Mouse (Mus musculus) heart, embryonic 13.5 days (tissue): ENCODE measurements at regions not wholly inside any gene's neighbourhood (a gene's known extent, or its start where the extent isn't known, plus 50 kb on each side); places are given as distances from the start of the nearest gene placed in this dataset.

Experiments used
- ATAC-seq: fragments of 200-750 bp; cut with Nextera tagmentation; 2 replicates; pipeline ENCODE4 v1.8.0; 2017; ENCODE audit warnings: moderate TSS enrichment; ENCODE audit not compliant: insufficient number of reproducible peaks, low FRiP score, low TSS enrichment; ENCODE audit errors: extremely low read depth
- H3K27ac ChIP-seq: fragments of 300-500 bp; sonication (generic); replicated peaks from 2 replicates; pipeline ENCODE4 v1.5.1; 2015; ENCODE audit warnings: moderate library complexity, mild to moderate bottlenecking, inconsistent platforms
- H3K27me3 ChIP-seq: fragments of 300-500 bp; sonication (generic); replicated peaks from 2 replicates; pipeline ENCODE4 v1.6.1; 2015; ENCODE audit warnings: mild to moderate bottlenecking, inconsistent platforms
- H3K36me3 ChIP-seq: fragments of 300-500 bp; sonication (generic); 2 replicates; pipeline ENCODE4 v1.6.1; 2015; ENCODE audit warnings: mild to moderate bottlenecking, inconsistent platforms
- H3K4me1 ChIP-seq: fragments of 300-500 bp; sonication (generic); 2 replicates; pipeline ENCODE4 v1.6.1; 2015; ENCODE audit warnings: inconsistent platforms
- H3K4me2 ChIP-seq: fragments of 300-500 bp; sonication (generic); 2 replicates; pipeline ENCODE4 v1.6.1; 2015; ENCODE audit warnings: inconsistent platforms, mild to moderate bottlenecking, moderate library complexity
- H3K4me3 ChIP-seq: fragments of 300-500 bp; sonication (generic); 2 replicates; pipeline ENCODE4 v1.5.1; 2015; ENCODE audit warnings: moderate library complexity, mild to moderate bottlenecking, inconsistent platforms
- H3K9ac ChIP-seq: fragments of 300-500 bp; sonication (generic); 2 replicates; pipeline ENCODE4 v1.6.1; 2015; ENCODE audit warnings: inconsistent platforms, mild to moderate bottlenecking, moderate library complexity
- H3K9me3 ChIP-seq: fragments of 300-500 bp; sonication (generic); 2 replicates; pipeline ENCODE4 v1.6.1; 2016; ENCODE audit warnings: inconsistent platforms
- WGBS: fragments of 180-500 bp; shearing (Covaris S2); methylation state at CpG from one replicate; pipeline ENCODE4 v1.1.7; 2015; ENCODE audit warnings: mixed read lengths; 5-methylcytosine and 5-hydroxymethylcytosine counted together

DNA sequence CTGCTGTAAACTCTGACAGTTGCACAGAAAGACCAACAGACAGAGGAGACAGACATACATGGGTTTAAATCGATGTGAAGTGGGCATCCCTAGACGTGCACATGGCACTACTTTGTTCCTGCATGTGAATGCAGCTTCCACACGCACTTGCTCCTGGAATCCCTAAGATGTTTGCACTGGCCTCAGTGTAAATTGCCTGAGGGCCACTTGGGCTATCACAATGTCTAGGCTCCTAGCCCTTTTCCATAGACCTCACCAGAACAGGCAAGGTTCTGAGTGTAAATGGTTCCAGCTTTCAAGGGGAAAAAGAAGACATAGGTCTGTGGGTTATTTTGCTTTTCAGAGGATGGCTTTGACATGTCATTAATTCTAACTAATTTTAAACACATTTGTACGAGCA lies 198.4 kb upstream of the Smim15 start:
- Histone ChIP-seq H3K4me2 (no peak overlapping the region), H3K9ac (0 out of 2 replicates have a peak overlapping the region, but pooled peaks have one; percentile 13), H3K9me3 (no peaks in the 10 kb centered on the region), H3K27ac (no peak overlapping the region), H3K4me1 (peaks cover 70% of the 10 kb centered on the region), H3K36me3 (no peaks in the 10 kb centered on the region), H3K4me3 (no peak overlapping the region), H3K27me3 (no peaks in the 10 kb centered on the region)
- ATAC-seq, result no peak
- 67% methylated on average over 4 of the region's 4 CpGs for WGBS

- peaks cover 60% of the 10 kb centered on the region for H3K4me1 ChIP-seq
- no peak overlapping the region for H3K4me3 ChIP-seq
Measured at GRCm38 (mm10) chr13:107844085-107844484, 200.2 kb upstream of the Smim15 start.

DNA sequence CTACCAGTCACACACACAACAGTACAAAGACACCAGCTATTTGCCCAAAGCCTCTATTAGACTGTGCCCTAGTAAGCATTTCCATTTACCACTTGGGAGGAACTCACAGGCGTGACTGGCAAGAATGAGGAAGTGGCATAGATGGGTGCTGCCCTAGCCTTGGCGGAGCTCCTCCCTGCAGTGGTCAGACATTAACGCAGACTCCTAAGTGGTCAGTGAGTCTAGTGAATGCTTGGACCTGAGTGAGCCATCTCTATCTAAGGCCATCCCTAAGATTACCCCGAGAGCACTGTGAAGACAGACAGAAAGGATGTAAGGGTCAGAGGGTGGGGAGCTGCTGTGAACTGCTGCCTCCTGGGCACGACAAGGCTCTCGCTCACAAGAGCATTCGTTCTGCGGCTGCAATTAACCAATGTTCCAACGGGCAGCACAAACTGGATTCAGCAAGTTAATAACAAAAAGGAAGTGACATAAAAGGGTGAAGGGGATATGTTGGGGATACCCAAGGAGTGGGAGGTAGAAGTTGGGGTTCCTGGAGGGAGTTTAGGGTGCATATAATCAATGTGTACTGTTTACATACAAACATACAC lies 206.0 kb upstream of the Smim15 start:
- H3K9ac ChIP-seq, result no peak overlapping the region
- no peak overlapping the region for H3K4me2 ChIP-seq
- H3K9me3 ChIP-seq, result no peaks in the 10 kb centered on the region
- WGBS, result 69% methylated on average over 9 of the region's 9 CpGs
- H3K27ac ChIP-seq, result no peak overlapping the region
- no peak for ATAC-seq
- H3K4me1 ChIP-seq, result peaks cover 47% of the 10 kb centered on the region
- no peaks in the 10 kb centered on the region for H3K36me3 ChIP-seq
- no peaks in the 10 kb centered on the region for H3K27me3 ChIP-seq
- H3K4me3 ChIP-seq, result no peak overlapping the region

More at GRCm38 (mm10) chr13:107844085-107844484, 200.2 kb upstream of the Smim15 start:
- WGBS, result 73% methylated on average over 4 of the region's 4 CpGs
- H3K9ac ChIP-seq, result no peak overlapping the region
- ATAC-seq, result no peak
- no peak overlapping the region for H3K4me2 ChIP-seq
- H3K9me3 ChIP-seq, result no peaks in the 10 kb centered on the region
- no peaks in the 10 kb centered on the region for H3K36me3 ChIP-seq
- H3K27me3 ChIP-seq, result no peaks in the 10 kb centered on the region
- H3K27ac ChIP-seq, result no peak overlapping the region

- ATAC-seq, result no peak
- Histone ChIP-seq H3K4me3 (no peak overlapping the region), H3K36me3 (no peaks in the 10 kb centered on the region), H3K9me3 (no peaks in the 10 kb centered on the region), H3K27ac (peak overlapping the region; percentile 28), H3K9ac (no peak overlapping the region), H3K4me1 (peaks cover 47% of the 10 kb centered on the region), H3K4me2 (no peak overlapping the region), H3K27me3 (no peaks in the 10 kb centered on the region)
- 39% methylated on average over 5 of the region's 5 CpGs for WGBS
Measured at GRCm38 (mm10) chr13:107837206-107837952, 206.9 kb upstream of the Smim15 start.

- H3K4me3 ChIP-seq, result no peak overlapping the region
- H3K27ac ChIP-seq, result peak overlapping the region; percentile 28; the same call in 1 of the 2 replicates
- 49% methylated on average over 9 of the region's 9 CpGs for WGBS
- no peaks in the 10 kb centered on the region for H3K36me3 ChIP-seq
- ATAC-seq, result no peak
- H3K9ac ChIP-seq, result no peak overlapping the region
- no peaks in the 10 kb centered on the region for H3K9me3 ChIP-seq
- H3K4me1 ChIP-seq, result peaks cover 53% of the 10 kb centered on the region
- H3K27me3 ChIP-seq, result no peaks in the 10 kb centered on the region
- no peak overlapping the region for H3K4me2 ChIP-seq
Measured at GRCm38 (mm10) chr13:107835756-107836385, 208.4 kb upstream of the Smim15 start.

GRCm38 (mm10) chr13:107831997-107832396 lies 212.2 kb upstream of the Smim15 start:
- ATAC-seq, result no peak

GRCm38 (mm10) chr13:107831221-107831681 lies 213.0 kb upstream of the Smim15 start:
- Histone ChIP-seq H3K4me1 (peaks cover 49% of the 10 kb centered on the region), H3K27ac (0 out of 2 replicates have a peak overlapping the region, but pooled peaks have one; percentile 24), H3K36me3 (no peaks in the 10 kb centered on the region), H3K4me3 (peak overlapping the region; percentile 35), H3K4me2 (peak overlapping the region; percentile 63), H3K9me3 (no peaks in the 10 kb centered on the region), H3K9ac (no peak overlapping the region), H3K27me3 (no peaks in the 10 kb centered on the region)
- WGBS, result 2% methylated on average over 17 of the region's 17 CpGs
- ATAC-seq, result peak; percentile 94

More at GRCm38 (mm10) chr13:107831997-107832396, 212.2 kb upstream of the Smim15 start:
- Histone ChIP-seq H3K4me3 (no peak overlapping the region), H3K9me3 (no peaks in the 10 kb centered on the region), H3K4me2 (no peak overlapping the region), H3K27me3 (no peaks in the 10 kb centered on the region), H3K4me1 (peaks cover 47% of the 10 kb centered on the region), H3K9ac (no peak overlapping the region), H3K36me3 (no peaks in the 10 kb centered on the region), H3K27ac (no peak overlapping the region)
- WGBS, result 64% methylated on average over 5 of the region's 5 CpGs

DNA sequence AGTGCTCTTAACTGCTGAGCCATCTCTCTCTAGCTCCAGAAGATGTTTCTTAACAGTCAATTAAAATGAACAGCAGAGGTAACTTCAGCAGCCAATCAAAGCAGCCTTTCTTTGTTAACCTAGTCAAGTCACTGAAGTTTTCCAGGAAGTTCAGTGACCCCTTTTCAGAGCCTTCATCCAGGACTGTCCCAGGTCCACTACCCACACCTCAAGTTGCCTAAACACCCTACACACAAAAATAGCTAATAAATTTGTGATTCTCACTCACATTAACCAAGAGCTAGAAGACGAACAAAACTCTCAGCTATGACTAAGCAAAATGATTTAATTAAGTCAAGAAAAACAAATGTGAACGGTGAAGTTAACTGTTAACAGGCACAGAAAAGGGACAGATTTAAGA lies 214.0 kb upstream of the Smim15 start:
- Histone ChIP-seq H3K4me2 (peak overlapping the region; percentile 63), H3K36me3 (no peaks in the 10 kb centered on the region), H3K4me1 (peaks cover 46% of the 10 kb centered on the region), H3K27ac (no peak overlapping the region), H3K9ac (no peak overlapping the region), H3K9me3 (no peaks in the 10 kb centered on the region), H3K4me3 (no peak overlapping the region), H3K27me3 (no peaks in the 10 kb centered on the region)
- no peak for ATAC-seq
- 68% methylated on average over 2 of the region's 2 CpGs for WGBS

DNA sequence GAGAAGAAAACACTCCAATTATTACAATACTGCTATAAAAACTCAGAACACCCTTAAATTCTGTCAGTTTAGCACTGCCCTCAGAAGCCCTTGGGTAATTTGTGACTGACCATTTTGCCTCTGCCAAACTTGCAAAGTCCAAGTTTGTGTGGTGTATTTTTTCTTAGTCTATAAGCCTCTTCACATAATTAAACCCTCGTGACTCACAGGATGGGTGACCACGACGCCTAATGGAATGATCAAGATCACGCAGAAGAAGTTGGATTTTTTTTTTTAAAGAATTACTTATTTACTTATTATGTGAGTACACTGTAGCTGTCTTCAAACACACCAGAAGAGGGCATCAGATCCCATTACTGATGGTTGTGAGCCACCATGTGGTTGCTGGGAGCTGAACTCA lies 214.4 kb upstream of the Smim15 start:
- Histone ChIP-seq H3K27me3 (no peaks in the 10 kb centered on the region), H3K4me1 (peaks cover 42% of the 10 kb centered on the region), H3K9me3 (no peaks in the 10 kb centered on the region), H3K27ac (no peak overlapping the region), H3K4me3 (no peak overlapping the region), H3K36me3 (no peaks in the 10 kb centered on the region), H3K9ac (no peak overlapping the region), H3K4me2 (no peak overlapping the region)
- 92% methylated on average over 4 of the region's 4 CpGs for WGBS
- ATAC-seq, result no peak

- Histone ChIP-seq H3K9me3 (no peaks in the 10 kb centered on the region), H3K9ac (no peak overlapping the region), H3K27ac (no peak overlapping the region), H3K36me3 (no peaks in the 10 kb centered on the region), H3K4me3 (no peak overlapping the region), H3K4me1 (peaks cover 36% of the 10 kb centered on the region), H3K27me3 (no peaks in the 10 kb centered on the region), H3K4me2 (no peak overlapping the region)
- WGBS, result 74% methylated on average over 4 of the region's 4 CpGs
- ATAC-seq, result no peak
Measured at GRCm38 (mm10) chr13:107825636-107826035, 218.6 kb upstream of the Smim15 start.

GRCm38 (mm10) chr13:107823342-107823741 lies 220.9 kb upstream of the Smim15 start:
- WGBS, result 70% methylated on average over 1 of the region's 1 CpGs
- H3K4me3 ChIP-seq, result no peak overlapping the region
- H3K4me1 ChIP-seq, result peaks cover 37% of the 10 kb centered on the region

More at GRCm38 (mm10) chr13:107823342-107823741, 220.9 kb upstream of the Smim15 start:
- no peak overlapping the region for H3K27ac ChIP-seq
- H3K9ac ChIP-seq, result no peak overlapping the region
- H3K9me3 ChIP-seq, result no peaks in the 10 kb centered on the region
- H3K27me3 ChIP-seq, result no peaks in the 10 kb centered on the region
- no peaks in the 10 kb centered on the region for H3K36me3 ChIP-seq
- no peak overlapping the region for H3K4me2 ChIP-seq
- no peak for ATAC-seq
